Mouse (Mus musculus) neural tube, embryonic 11.5 days (tissue): Measurements from ENCODE around the gene Olfr429. TPM values are rescaled to one million over a fixed set of nuclear protein-coding genes. Genes with fewer than 3 reads are reported as not detected.

ENCODE experiments used
- ATAC-seq: fragments of 200-750 bp; cut with Nextera tagmentation; 2 replicates; pipeline ENCODE4 v1.8.0; 2017; ENCODE audit warnings: moderate number of reproducible peaks, mild to moderate bottlenecking, moderate TSS enrichment, moderate library complexity; ENCODE audit not compliant: insufficient read depth, low FRiP score, low TSS enrichment
- DNase-seq: peaks from one replicate; pipeline ENCODE4 v3.0.0-alpha.2; 2015; ENCODE audit warnings: low spot score
- H3K27ac ChIP-seq: fragments of 300-500 bp; sonication (generic); 2 replicates; pipeline ENCODE4 v1.5.1; 2014; ENCODE audit warnings: low read depth, mild to moderate bottlenecking, low read length
- H3K27me3 ChIP-seq: fragments of 300-500 bp; sonication (generic); 2 replicates; pipeline ENCODE4 v1.6.1; 2014; ENCODE audit warnings: mild to moderate bottlenecking, low read length, mixed read lengths; ENCODE audit not compliant: control insufficient read depth, insufficient read depth
- H3K36me3 ChIP-seq: fragments of 300-500 bp; sonication (generic); 2 replicates; pipeline ENCODE4 v1.6.1; 2014; ENCODE audit warnings: mild to moderate bottlenecking, low read length, moderate library complexity, mixed read lengths; ENCODE audit not compliant: control insufficient read depth, insufficient read depth
- H3K4me1 ChIP-seq: fragments of 300-500 bp; sonication (generic); 2 replicates; pipeline ENCODE4 v1.6.1; 2014; ENCODE audit warnings: low read length, mixed read lengths; ENCODE audit not compliant: control insufficient read depth, insufficient read depth
- H3K4me2 ChIP-seq: fragments of 300-500 bp; sonication (generic); 2 replicates; pipeline ENCODE4 v1.6.1; 2014; ENCODE audit warnings: low read depth, mild to moderate bottlenecking, moderate library complexity
- H3K4me3 ChIP-seq: fragments of 300-500 bp; sonication (generic); 2 replicates; pipeline ENCODE4 v1.5.1; 2014; ENCODE audit warnings: low read depth, low read length
- H3K9ac ChIP-seq: fragments of 300-500 bp; sonication (generic); 2 replicates; pipeline ENCODE4 v1.6.1; 2014; ENCODE audit warnings: mild to moderate bottlenecking, low read length
- H3K9me3 ChIP-seq: fragments of 300-500 bp; sonication (generic); 2 replicates; pipeline ENCODE4 v1.6.1; 2016; ENCODE audit warnings: low read length; ENCODE audit not compliant: control insufficient read depth
- WGBS: fragments of 180-500 bp; shearing (Covaris S2); extraction: QIAGEN DNeasy Blood & Tissue Kit; methylation state at CpG from one replicate; pipeline ENCODE4 v1.1.7; 2014; 5-methylcytosine and 5-hydroxymethylcytosine counted together
- polyA plus RNA-seq: library from polyadenylated mRNA; unstranded; fragments of >200 nt; fragmentation: Nextera tagmentation; extraction: Ambion mirVana; gene quantifications from 2 replicates; pipeline ENCODE4 v1.2.1, GENCODE M21; 2014

Olfr429 gene
- polyA plus RNA-seq, 1 experiment from 2014 or later = not detected

DNA sequence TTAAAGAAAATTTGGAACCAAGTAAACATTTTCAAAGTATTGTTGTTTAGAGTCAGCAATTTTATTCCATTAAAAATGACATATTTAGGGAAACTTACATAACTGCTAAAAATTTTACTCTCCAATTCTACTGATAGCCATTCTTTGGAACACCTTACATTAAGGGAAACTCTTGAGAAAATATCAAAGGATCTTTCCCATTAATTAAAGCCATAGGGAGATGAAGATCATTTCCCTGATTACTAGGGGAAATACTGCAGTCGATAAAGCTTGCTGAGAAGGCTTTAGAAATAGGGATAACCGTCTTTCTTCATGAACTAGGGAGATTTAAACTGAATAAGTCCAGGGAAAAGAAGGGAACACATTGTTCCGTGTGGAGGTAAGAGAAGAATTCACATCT is 47.1 kb downstream of the Olfr429 start, which contains the start of gene Olfr424:
Gene Olfr424 (plus strand): TSS at position 301 of the 400 bp plus-strand sequence.
- ATAC-seq (no peak), DNase-seq (no peak)
- Histone ChIP-seq H3K27ac (no peak within 1 kb of the TSS), H3K4me3 (no peak within 1 kb of the TSS), H3K4me1 (no peaks in the 10 kb centered on the region), H3K27me3 (no peaks in the 10 kb centered on the region), H3K4me2 (no peak within 1 kb of the TSS), H3K9me3 (no peaks in the 10 kb centered on the region), H3K36me3 (no peaks in the 10 kb centered on the region), H3K9ac (no peak within 1 kb of the TSS)
- WGBS = 85% methylated on average over 3 of the region's 3 CpGs

DNA sequence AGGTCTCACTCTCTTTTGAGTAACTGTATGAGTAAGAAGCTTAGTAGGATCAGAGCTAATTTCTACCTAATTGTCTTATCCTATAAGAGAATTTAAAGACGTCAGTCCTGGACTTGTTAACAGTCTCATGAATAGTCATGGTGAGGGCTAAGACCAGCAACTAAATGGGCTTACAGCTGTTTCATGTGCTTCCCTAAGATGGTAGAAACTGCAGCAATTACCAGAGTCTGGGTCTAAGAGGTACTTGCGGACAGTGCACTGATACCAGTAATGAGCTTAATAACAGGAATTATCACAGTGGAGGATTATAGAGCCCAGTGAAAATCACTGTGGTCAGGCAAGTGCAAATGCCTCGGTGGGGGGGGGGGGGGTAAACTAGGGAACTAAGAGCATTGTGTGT is 47.9 kb downstream of the Olfr429 start:
- Histone ChIP-seq H3K9me3 (no peaks in the 10 kb centered on the region), H3K36me3 (no peaks in the 10 kb centered on the region), H3K27ac (no peak overlapping the region), H3K4me1 (no peaks in the 10 kb centered on the region), H3K27me3 (no peaks in the 10 kb centered on the region), H3K4me3 (no peak overlapping the region), H3K9ac (no peak overlapping the region), H3K4me2 (no peak overlapping the region)
- WGBS = 89% methylated on average over 3 of the region's 3 CpGs
- DNase-seq (no peak), ATAC-seq (no peak)

Other genes starting within 250 kb of the Olfr429 start
- 0.50 and 0.93 TPM in 2 replicates for gene Ifi211, start 171.3 kb upstream of the Olfr429 start, polyA plus RNA-seq
- gene Mndal, start 141.8 kb upstream of the Olfr429 start, polyA plus RNA-seq = 0.42 and 0.48 TPM in 2 replicates
- 0.49 TPM in 1 of 2 replicates, not detected in the other for gene Ifi203, start 141.7 kb upstream of the Olfr429 start, polyA plus RNA-seq
- gene Ifi202b, start 101.6 kb upstream of the Olfr429 start, polyA plus RNA-seq = not detected in 2 replicates
- not detected in 2 replicates for gene Ifi205, start 52.5 kb upstream of the Olfr429 start, polyA plus RNA-seq
- gene Olfr433, start 43.6 kb upstream of the Olfr429 start, polyA plus RNA-seq = not detected in 2 replicates
- not detected in 2 replicates for gene Olfr432, start 35.1 kb upstream of the Olfr429 start, polyA plus RNA-seq
- not detected in 2 replicates for gene Olfr430, start 17.7 kb upstream of the Olfr429 start, polyA plus RNA-seq
- not detected in 2 replicates for gene Olfr427, start 12.6 kb downstream of the Olfr429 start, polyA plus RNA-seq
- not detected in 2 replicates for gene Olfr231, start 36.8 kb downstream of the Olfr429 start, polyA plus RNA-seq
- gene Olfr424, start 47.2 kb downstream of the Olfr429 start, polyA plus RNA-seq = not detected in 2 replicates
- gene Olfr420, start 71.3 kb downstream of the Olfr429 start, polyA plus RNA-seq = not detected in 2 replicates
- gene Spta1, start 88.4 kb downstream of the Olfr429 start, polyA plus RNA-seq = 2.5 TPM in 2 replicates
- not detected in 2 replicates for gene Olfr419, start 167.7 kb downstream of the Olfr429 start, polyA plus RNA-seq
- gene Mptx1, start 246.2 kb downstream of the Olfr429 start, polyA plus RNA-seq = not detected in 2 replicates